Mouse (Mus musculus) testis, adult 2 months (tissue): ENCODE results near the gene Gpr183. TPM values are rescaled to one million over a fixed set of nuclear protein-coding genes. Genes with fewer than 3 reads are reported as not detected.

Source experiments
- H3K27ac ChIP-seq: fragments of 200-500 bp; 2 replicates; pipeline ENCODE4 v1.5.1; 2012; ENCODE audit warnings: low read depth, low read length; ENCODE audit not compliant: control insufficient read depth, insufficient read depth
- H3K27me3 ChIP-seq: fragments of 200-500 bp; 2 replicates; pipeline ENCODE4 v1.6.1; 2012; ENCODE audit warnings: mild to moderate bottlenecking, low read length, moderate library complexity; ENCODE audit not compliant: control insufficient read depth, insufficient read depth
- H3K36me3 ChIP-seq: fragments of 200-500 bp; 2 replicates; pipeline ENCODE4 v1.6.1; 2012; ENCODE audit warnings: mild to moderate bottlenecking, low read length; ENCODE audit not compliant: control insufficient read depth, insufficient read depth
- H3K4me1 ChIP-seq: fragments of 200-500 bp; 2 replicates; pipeline ENCODE4 v1.6.1; 2012; ENCODE audit warnings: low read length; ENCODE audit not compliant: control insufficient read depth, insufficient read depth
- H3K4me3 ChIP-seq: fragments of 200-500 bp; 2 replicates; pipeline ENCODE4 v1.5.1; 2012; ENCODE audit warnings: low read depth, mild to moderate bottlenecking, low read length, moderate library complexity, mixed read lengths; ENCODE audit not compliant: control insufficient read depth
- CTCF ChIP-seq: fragments of 200-500 bp; IDR thresholded peaks from 2 replicates; pipeline ENCODE4 v1.5.1; 2012; ENCODE audit warnings: low read depth, mild to moderate bottlenecking, inconsistent platforms, low read length, moderate library complexity; ENCODE audit not compliant: control insufficient read depth, insufficient read depth, insufficient replicate concordance
- POLR2A ChIP-seq: fragments of 200-500 bp; IDR thresholded peaks from 2 replicates; pipeline ENCODE4 v1.6.1; 2012; ENCODE audit warnings: low read depth, mild to moderate bottlenecking, inconsistent platforms, low read length, moderate library complexity; ENCODE audit not compliant: control insufficient read depth
- polyA plus RNA-seq: library from polyadenylated mRNA; depleted of rRNA; stranded (reverse); fragments of >200 nt; gene quantifications from 2 replicates; pipeline ENCODE4 v1.2.3, GENCODE M21; 2012

Gene Gpr183
- polyA plus RNA-seq, 1 experiment: 0.15 TPM

DNA sequence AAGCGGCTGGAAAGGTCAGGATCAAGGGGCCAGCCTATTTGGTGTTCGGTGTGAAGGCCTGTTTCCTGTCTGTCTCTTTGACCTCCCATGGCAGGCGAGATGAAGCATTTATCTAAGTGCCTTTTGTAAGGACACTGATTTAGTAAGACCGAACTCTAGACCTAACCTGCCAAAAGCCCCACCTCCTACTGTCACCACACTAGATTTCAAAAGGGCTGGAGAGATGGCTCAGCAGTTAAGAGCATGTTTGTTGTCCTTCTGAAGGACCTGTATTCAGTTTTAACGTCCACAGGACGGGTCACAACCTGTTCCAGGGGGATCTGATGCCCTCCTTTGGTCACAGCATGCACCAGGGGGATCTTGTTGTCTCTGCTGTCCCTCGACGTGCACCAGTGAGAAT, 28.1 kb downstream of the Gpr183 start:
- TF ChIP-seq CTCF (no peak), POLR2A (no peak)
- H3K27ac ChIP-seq: no peak overlapping the region

DNA sequence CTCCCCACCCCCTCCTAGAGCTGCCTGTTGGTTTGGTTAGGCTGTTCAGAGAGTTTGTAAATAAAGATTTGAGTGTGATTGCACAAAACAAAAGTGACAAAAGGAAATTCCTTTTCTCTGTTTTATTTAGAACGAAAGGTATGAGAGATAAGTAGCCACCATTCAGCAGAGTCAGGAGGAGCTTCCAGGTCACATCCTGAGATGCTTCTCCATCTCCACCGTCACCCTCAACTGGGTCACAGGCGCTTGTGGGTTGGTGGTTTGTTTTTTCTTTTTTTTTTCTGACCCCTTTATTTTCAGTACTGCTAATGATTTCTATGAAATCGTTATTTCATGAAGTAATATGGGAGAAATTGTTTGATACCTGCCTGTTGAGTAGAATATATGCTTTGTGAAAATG, 28.6 kb downstream of the Gpr183 start:
- Histone ChIP-seq H3K27ac (no peak overlapping the region), H3K36me3 (no peaks in the 10 kb centered on the region), H3K4me1 (no peaks in the 10 kb centered on the region; the same call in 1 of the 2 replicates), H3K27me3 (no peaks in the 10 kb centered on the region), H3K4me3 (no peak overlapping the region)
- TF ChIP-seq CTCF (no peak), POLR2A (no peak)

More for the DNA sequence above, 28.1 kb downstream of the Gpr183 start:
- Histone ChIP-seq H3K36me3 (no peaks in the 10 kb centered on the region), H3K4me3 (no peak overlapping the region), H3K4me1 (no peaks in the 10 kb centered on the region; the same call in 1 of the 2 replicates), H3K27me3 (no peaks in the 10 kb centered on the region)

DNA sequence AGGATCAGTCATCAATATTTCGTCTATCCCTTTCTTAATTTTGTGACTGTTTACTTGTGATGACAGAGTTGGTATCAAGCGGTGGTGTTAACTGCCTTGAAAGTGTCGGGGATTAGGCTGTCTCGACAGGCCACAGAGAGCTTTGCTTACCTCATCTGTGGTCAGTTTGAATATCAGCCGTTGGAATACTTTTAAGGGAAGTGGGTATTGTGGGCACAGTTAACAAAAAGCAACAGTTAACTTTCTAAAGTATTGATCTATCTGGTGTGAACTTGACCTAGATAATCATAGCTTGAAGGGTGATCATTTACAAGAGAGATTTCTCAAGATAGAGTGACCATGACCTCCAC, 30.4 kb downstream of the Gpr183 start:
- no peaks in the 10 kb centered on the region; the same call in 1 of the 2 replicates for H3K4me1 ChIP-seq
- TF ChIP-seq CTCF (no peak), POLR2A (no peak)
- no peaks in the 10 kb centered on the region for H3K27me3 ChIP-seq
- no peaks in the 10 kb centered on the region for H3K36me3 ChIP-seq
- no peak overlapping the region for H3K4me3 ChIP-seq
- H3K27ac ChIP-seq: no peak overlapping the region

DNA sequence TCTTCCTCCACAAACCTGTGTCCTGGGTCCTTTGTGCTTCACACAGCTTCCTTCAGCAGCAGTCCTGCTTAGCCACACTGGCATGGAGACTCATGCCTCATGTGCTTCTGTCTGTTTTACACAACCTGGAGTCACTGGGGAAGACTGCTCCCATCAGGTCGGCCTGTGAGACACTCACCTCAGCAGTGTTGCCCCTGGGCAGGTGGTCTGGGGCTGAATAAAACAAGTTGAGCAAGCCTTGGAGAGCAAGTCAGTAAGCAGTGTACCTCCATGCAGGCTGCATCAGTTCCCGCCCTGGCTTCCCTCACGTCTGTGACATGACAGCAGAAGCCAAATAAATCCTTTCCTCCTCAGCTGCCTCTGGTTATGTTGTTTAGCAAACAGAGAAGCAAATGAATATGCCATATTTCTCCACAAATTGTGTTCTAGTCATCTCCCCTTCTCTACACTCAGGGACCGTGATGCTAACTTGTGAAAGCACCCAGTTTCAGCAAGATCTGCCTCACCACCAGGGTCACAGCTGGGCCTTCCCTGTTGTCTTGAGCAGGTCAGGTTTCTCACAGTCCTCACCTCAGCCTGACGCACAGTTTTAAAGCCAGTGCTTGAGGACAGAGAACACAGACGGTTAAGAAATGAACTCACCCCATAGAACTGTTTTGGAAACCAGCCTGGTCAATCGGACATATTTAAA, 30.9 kb downstream of the Gpr183 start:
- H3K4me3 ChIP-seq: no peak overlapping the region
- TF ChIP-seq POLR2A: no peak
- no peak for TF ChIP-seq CTCF
- no peaks in the 10 kb centered on the region; the same call in 1 of the 2 replicates for H3K4me1 ChIP-seq
- no peaks in the 10 kb centered on the region for H3K36me3 ChIP-seq
- H3K27me3 ChIP-seq: no peaks in the 10 kb centered on the region
- no peak overlapping the region for H3K27ac ChIP-seq

DNA sequence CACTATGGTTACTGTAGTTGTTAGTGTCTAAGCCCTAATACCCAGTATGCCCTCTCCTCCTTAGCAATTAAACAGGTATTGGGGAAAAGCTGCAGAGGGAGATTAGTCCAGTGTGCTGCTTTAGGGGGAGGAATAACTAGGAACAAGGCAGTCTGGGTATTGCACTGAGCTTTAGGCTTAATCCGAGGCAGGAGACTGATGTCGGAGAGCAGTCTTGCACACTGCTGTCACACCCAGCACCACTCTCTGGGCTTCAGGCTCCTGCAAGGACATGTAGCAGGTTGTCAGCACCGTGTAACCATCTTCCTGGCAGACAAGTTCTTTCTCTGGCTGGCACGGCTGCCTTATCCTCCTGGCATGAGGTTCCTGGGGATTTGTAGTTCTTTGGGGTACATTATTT, 32.8 kb downstream of the Gpr183 start:
- H3K27ac ChIP-seq: no peak overlapping the region
- H3K4me1 ChIP-seq: no peaks in the 10 kb centered on the region
- TF ChIP-seq CTCF (no peak), POLR2A (no peak)
- H3K27me3 ChIP-seq: no peaks in the 10 kb centered on the region
- no peaks in the 10 kb centered on the region for H3K36me3 ChIP-seq
- H3K4me3 ChIP-seq: no peak overlapping the region

DNA sequence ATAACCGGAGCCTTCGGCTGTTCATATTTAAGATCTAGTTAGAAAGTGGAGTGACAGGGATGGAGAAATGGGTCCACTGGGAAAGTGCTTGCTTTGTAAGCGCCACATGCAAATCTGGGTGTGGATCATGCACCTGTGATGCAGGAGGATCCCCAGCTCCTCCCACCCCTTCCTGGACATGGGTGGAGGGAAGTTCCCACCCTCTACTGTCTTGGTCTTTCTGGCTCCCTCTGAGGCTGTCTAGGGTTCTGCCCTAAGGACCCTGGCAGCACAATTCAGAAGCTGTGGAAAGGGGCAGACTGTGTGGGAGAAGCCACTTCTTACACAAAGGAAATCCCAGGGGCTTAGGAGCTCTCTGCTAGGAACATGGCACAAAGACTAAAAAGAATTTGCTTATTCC, 33.4 kb downstream of the Gpr183 start:
- TF ChIP-seq CTCF (no peak), POLR2A (no peak)
- no peak overlapping the region for H3K4me3 ChIP-seq
- H3K4me1 ChIP-seq: no peaks in the 10 kb centered on the region
- H3K27me3 ChIP-seq: no peaks in the 10 kb centered on the region
- no peak overlapping the region for H3K27ac ChIP-seq
- H3K36me3 ChIP-seq: no peaks in the 10 kb centered on the region

DNA sequence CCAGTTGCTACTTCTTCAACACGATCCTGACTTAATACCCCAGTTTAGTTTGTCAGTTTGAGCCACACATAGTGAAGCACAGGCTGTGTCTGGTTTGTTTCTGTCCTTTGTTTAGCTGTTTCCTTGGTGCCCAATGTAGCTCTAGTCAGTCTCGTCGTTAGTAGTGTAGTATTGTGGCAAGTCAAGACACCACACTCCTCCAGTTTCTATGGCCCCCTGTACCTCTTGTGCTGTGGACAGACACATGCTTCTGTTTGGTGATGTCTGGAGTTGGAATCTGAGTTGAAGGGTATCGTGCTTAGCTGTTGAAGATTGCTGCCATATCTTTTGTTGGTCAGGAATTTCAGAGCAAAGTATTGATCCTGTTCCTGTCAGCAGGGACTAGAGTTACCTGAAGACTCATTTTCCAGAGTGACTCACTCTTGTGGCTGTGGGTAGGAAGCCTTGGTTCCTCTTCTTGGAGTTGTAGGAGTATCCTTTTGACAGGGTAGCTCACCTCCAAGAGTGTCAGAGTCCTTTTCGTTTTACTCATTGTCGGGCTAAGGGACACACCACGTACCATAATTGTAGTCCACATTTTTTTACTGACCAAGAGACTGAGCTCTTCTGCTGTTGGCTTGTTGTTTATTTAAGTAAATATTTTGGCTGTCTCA, 34.1 kb downstream of the Gpr183 start:
- H3K4me3 ChIP-seq: no peak overlapping the region
- no peaks in the 10 kb centered on the region for H3K4me1 ChIP-seq
- TF ChIP-seq POLR2A (no peak), CTCF (no peak)
- H3K27ac ChIP-seq: no peak overlapping the region
- no peaks in the 10 kb centered on the region for H3K27me3 ChIP-seq
- no peaks in the 10 kb centered on the region for H3K36me3 ChIP-seq
